Mouse (Mus musculus) stomach, postnatal 0 days (tissue): Measurements from ENCODE around the gene Nrp2. TPM values are rescaled to one million over a fixed set of nuclear protein-coding genes. Genes with fewer than 3 reads are reported as not detected.

Experiments
- ATAC-seq: fragments of 200-750 bp; cut with Nextera tagmentation; 2 replicates; pipeline ENCODE4 v1.8.0; 2017; ENCODE audit not compliant: low FRiP score, low TSS enrichment
- DNase-seq: peaks from one replicate; pipeline ENCODE4 v3.0.0-alpha.2; 2016; ENCODE audit warnings: low spot score
- H3K27ac ChIP-seq: fragments of 300-500 bp; sonication (generic); replicated peaks from 2 replicates; pipeline ENCODE4 v1.5.1; 2014; ENCODE audit warnings: mild to moderate bottlenecking, control low read depth
- H3K27me3 ChIP-seq: fragments of 300-500 bp; sonication (generic); 2 replicates; pipeline ENCODE4 v1.6.1; 2014; ENCODE audit warnings: low read length; ENCODE audit not compliant: control insufficient read depth, insufficient read depth
- H3K36me3 ChIP-seq: fragments of 300-500 bp; sonication (generic); 2 replicates; pipeline ENCODE4 v1.6.1; 2014; ENCODE audit warnings: low read length, mixed read lengths; ENCODE audit not compliant: control insufficient read depth, insufficient read depth
- H3K4me1 ChIP-seq: fragments of 300-500 bp; sonication (generic); replicated peaks from 2 replicates; pipeline ENCODE4 v1.6.1; 2014; ENCODE audit warnings: antibody characterized with exemption; ENCODE audit not compliant: control insufficient read depth, insufficient read depth
- H3K4me2 ChIP-seq: fragments of 300-500 bp; sonication (generic); replicated peaks from 2 replicates; pipeline ENCODE4 v1.6.1; 2014; ENCODE audit warnings: low read depth, mild to moderate bottlenecking, control low read depth, moderate library complexity
- H3K4me3 ChIP-seq: fragments of 300-500 bp; sonication (generic); 2 replicates; pipeline ENCODE4 v1.5.1; 2014; ENCODE audit warnings: low read depth, low read length, control low read depth
- H3K9ac ChIP-seq: fragments of 300-500 bp; sonication (generic); 2 replicates; pipeline ENCODE4 v1.6.1; 2014; ENCODE audit warnings: mild to moderate bottlenecking, low read length, control low read depth, mixed read lengths
- H3K9me3 ChIP-seq: fragments of 300-500 bp; sonication (generic); 2 replicates; pipeline ENCODE4 v1.6.1; 2016; ENCODE audit warnings: low read length; ENCODE audit not compliant: control insufficient read depth
- CTCF ChIP-seq: IDR thresholded peaks from 2 replicates; pipeline ENCODE4 v1.5.1; 2016; ENCODE audit warnings: antibody characterized with exemption, low read depth, mild to moderate bottlenecking, moderate library complexity
- EP300 ChIP-seq: optimal IDR thresholded peaks from 2 replicates; pipeline ENCODE3; 2016; ENCODE audit warnings: antibody characterized with exemption
- WGBS: fragments of 180-500 bp; shearing (Covaris S2); extraction: QIAGEN DNeasy Blood & Tissue Kit; methylation state at CpG from one replicate; pipeline ENCODE4 v1.1.7; 2014; 5-methylcytosine and 5-hydroxymethylcytosine counted together
- polyA plus RNA-seq: library from polyadenylated mRNA; unstranded; fragments of >200 nt; fragmentation: Nextera tagmentation; extraction: Ambion mirVana; gene quantifications from 2 replicates; pipeline ENCODE4 v1.2.1, GENCODE M21; 2015

Gene Nrp2
- polyA plus RNA-seq, 1 experiment from 2014 or later, result 10.2 TPM

DNA sequence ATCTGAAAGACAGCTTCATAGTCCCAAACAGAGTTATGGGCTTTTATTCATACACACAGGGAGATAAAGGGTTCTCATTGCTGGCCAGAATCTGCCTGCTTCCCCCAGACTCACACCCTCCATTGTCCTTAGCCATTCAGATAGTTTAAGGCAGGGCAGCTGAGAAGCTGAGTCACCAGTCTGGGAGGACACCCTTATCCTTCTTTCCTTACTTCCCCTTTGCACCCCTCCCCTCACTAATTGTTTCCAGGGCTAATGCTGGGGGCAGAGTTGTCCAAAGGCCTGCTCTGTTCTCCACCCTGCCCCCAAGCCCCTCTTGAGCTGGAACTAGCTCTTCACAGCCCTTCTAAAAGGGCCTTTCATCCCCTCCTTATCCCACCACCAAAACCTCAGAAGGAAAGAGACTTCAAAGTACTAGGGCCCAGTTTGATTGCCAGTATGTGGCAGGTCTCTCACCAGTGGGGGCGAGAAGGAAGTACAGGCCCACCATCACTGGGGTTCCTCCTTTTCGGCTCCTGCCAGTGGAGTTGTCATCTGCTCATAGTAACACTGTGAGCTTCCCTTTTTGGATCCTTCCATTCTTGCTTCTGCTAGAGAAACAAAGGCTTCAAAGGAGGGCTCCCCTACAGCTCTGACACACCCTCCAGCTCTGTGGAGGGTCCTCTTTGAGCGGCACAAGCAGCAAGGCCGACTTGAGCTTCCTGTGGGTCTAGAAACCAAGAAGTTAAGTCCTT is 24.3 kb upstream of the Nrp2 start:
- 51% methylated on average over 4 of the region's 4 CpGs for WGBS
- DNase-seq, result no peak

DNA sequence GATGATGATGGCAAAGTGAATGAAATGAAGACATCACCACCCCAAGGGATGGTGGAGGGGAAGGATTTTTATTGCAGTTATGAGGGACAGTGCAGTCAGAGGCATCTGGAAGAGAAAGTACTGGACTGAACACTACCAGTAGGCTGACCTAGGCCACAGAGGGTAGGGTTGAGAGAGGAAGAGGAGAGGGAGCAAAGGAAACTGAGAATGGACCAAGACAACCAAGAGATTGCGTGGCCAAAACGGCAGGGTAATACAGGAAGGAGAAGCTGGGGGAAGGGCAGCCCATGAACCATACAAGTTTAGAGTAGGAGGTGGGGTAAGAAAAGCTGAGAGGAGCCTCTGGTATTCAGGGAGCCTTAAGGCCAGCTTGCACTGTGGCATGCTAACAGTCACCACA is 23.6 kb upstream of the Nrp2 start:
- Histone ChIP-seq H3K36me3 (no peaks in the 10 kb centered on the region), H3K9me3 (no peaks in the 10 kb centered on the region), H3K4me2 (no peak overlapping the region), H3K27ac (no peak overlapping the region), H3K9ac (no peak overlapping the region), H3K4me3 (no peak overlapping the region), H3K4me1 (no peaks in the 10 kb centered on the region), H3K27me3 (no peaks in the 10 kb centered on the region)
- WGBS, result 96% methylated on average over 2 of the region's 2 CpGs
- DNase-seq (no peak), ATAC-seq (no peak)
- TF ChIP-seq CTCF, result no peak

More for the DNA sequence above, 24.3 kb upstream of the Nrp2 start:
- Histone ChIP-seq H3K27me3 (no peaks in the 10 kb centered on the region), H3K4me1 (no peaks in the 10 kb centered on the region), H3K4me2 (no peak overlapping the region), H3K4me3 (no peak overlapping the region), H3K27ac (no peak overlapping the region), H3K36me3 (no peaks in the 10 kb centered on the region), H3K9ac (no peak overlapping the region), H3K9me3 (no peaks in the 10 kb centered on the region)
- no peak for ATAC-seq
- TF ChIP-seq CTCF, result no peak
- TF ChIP-seq EP300, result no peak

- Histone ChIP-seq H3K27me3 (no peaks in the 10 kb centered on the region), H3K4me2 (no peak overlapping the region), H3K9me3 (no peaks in the 10 kb centered on the region), H3K27ac (no peak overlapping the region), H3K9ac (no peak overlapping the region), H3K4me1 (no peaks in the 10 kb centered on the region), H3K36me3 (no peaks in the 10 kb centered on the region), H3K4me3 (no peak overlapping the region)
- ATAC-seq, result no peak
- TF ChIP-seq CTCF, result no peak
- no peak for TF ChIP-seq EP300
- no peak for DNase-seq
- WGBS, result 54% methylated on average over 21 of the region's 21 CpGs
Measured at GRCm38 (mm10) chr1:62682456-62683385, 20.4 kb upstream of the Nrp2 start.

- no peak overlapping the region for H3K27ac ChIP-seq
- H3K9me3 ChIP-seq, result no peaks in the 10 kb centered on the region
- no peaks in the 10 kb centered on the region for H3K36me3 ChIP-seq
- H3K4me3 ChIP-seq, result no peak overlapping the region
- no peak for DNase-seq
- no peak overlapping the region for H3K4me2 ChIP-seq
- TF ChIP-seq CTCF (no peak), EP300 (no peak)
- WGBS, result 65% methylated on average over 2 of the region's 2 CpGs
- no peaks in the 10 kb centered on the region for H3K27me3 ChIP-seq
- no peaks in the 10 kb centered on the region for H3K4me1 ChIP-seq
- H3K9ac ChIP-seq, result no peak overlapping the region
- no peak for ATAC-seq
Measured at GRCm38 (mm10) chr1:62683498-62683897, 19.6 kb upstream of the Nrp2 start.

DNA sequence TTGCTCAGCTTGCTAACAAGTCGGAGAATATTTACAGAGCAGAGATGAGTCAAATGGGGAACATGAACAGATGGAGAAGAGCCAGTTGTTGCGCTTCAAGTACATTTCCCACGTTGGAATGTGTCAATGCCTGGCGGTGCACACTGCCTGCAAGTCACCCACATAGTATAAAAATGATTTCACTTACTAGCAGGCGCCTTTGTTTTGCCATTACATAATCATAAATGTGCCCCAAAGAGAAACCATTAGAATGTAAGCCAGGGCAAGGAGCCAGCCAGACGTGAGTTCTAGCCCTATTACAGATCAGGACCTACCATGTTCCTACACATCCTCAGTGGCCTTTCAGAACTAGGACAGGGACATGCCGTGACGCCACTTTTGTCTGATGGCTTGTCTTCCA is 15.6 kb upstream of the Nrp2 start:
- no peaks in the 10 kb centered on the region for H3K4me1 ChIP-seq
- H3K27ac ChIP-seq, result no peak overlapping the region
- 61% methylated on average over 8 of the region's 8 CpGs for WGBS
- H3K4me3 ChIP-seq, result no peak overlapping the region
- no peaks in the 10 kb centered on the region for H3K27me3 ChIP-seq
- TF ChIP-seq CTCF, result no peak
- TF ChIP-seq EP300, result no peak
- no peak for ATAC-seq
- no peaks in the 10 kb centered on the region for H3K9me3 ChIP-seq
- no peaks in the 10 kb centered on the region for H3K36me3 ChIP-seq
- no peak overlapping the region for H3K4me2 ChIP-seq
- no peak for DNase-seq
- no peak overlapping the region for H3K9ac ChIP-seq

DNA sequence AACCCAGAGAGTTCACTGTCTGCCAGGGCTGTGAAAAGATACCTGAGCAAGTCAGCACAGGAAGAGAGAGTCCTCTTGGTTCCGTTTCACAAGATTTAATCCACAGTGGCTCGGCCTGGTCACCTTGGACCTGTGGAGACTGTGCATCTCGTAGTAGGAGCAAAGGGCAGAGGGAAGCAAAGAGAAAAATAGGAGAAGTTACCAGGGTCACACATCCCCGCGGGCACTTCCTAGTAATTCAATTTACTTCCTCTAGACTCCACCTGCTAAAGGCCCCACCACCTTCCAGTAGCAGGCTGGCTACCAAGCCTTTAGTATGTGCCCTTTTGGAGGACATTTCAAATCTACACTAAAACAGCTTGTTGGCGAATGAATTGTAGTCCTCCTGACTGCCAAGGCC is 11.9 kb upstream of the Nrp2 start:
- no peaks in the 10 kb centered on the region for H3K9me3 ChIP-seq
- no peak overlapping the region for H3K9ac ChIP-seq
- H3K4me2 ChIP-seq, result no peak overlapping the region
- DNase-seq (no peak), ATAC-seq (no peak)
- WGBS, result 81% methylated on average over 6 of the region's 6 CpGs
- no peaks in the 10 kb centered on the region for H3K27me3 ChIP-seq
- no peaks in the 10 kb centered on the region for H3K4me1 ChIP-seq
- no peak for TF ChIP-seq CTCF
- TF ChIP-seq EP300, result no peak
- no peak overlapping the region for H3K27ac ChIP-seq
- H3K36me3 ChIP-seq, result no peaks in the 10 kb centered on the region
- H3K4me3 ChIP-seq, result no peak overlapping the region
